Mouse (Mus musculus): Measurements from ENCODE around the gene Arntl.

Gene Arntl

DNA sequence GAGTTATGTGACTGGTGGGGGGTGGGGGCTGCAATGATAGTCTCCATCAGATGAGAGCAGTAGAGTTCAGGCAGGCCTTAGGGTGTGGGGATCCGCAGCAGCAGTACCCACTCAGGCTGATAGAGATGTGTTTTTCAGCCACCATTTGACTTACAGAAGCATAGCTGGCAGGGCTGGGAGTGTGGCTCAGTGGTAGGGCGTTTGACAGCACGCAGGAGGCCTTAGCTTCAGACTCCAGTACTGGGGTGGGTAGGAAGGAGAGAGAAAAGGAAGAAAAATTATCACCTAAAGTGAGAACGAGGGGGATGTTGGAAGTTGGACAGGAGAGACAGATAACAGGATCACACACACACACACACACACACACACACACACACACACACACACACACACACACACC, 71.2 kb downstream of the Arntl start:
- in situ Hi-C loops (cut with MboI; ENCODE audit: unreplicated experiment in 2 of 2): loop anchor here in 1 of 2 experiments (25.0 kb wide), 1 partner anchor 1241 kb away; no protein-coding TSS in a partner anchor

DNA sequence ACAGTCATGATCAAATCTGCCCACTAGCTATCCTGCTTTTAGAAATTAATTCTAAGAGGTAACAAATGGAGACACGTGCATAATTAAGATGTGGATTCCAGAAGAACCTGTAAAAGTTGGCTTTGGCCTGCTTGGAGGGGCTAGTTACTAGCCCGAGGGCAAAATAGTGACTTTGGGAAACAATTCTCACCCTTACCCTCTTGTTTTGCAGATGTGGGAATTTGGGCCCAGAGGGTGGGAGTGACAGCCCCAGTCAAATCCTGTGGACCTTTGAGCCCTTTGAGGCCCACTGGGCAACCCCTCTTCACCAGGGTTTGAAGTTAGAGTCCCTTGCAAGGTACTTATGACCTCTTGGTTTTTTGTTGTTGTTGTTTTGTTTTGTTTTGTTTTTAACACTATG, 72.0 kb downstream of the Arntl start:
- in situ Hi-C loops (cut with MboI; ENCODE audit: unreplicated experiment in 2 of 2): loop anchor here in 1 of 2 experiments (25.0 kb wide), 1 partner anchor 1242 kb away; no protein-coding TSS in a partner anchor

DNA sequence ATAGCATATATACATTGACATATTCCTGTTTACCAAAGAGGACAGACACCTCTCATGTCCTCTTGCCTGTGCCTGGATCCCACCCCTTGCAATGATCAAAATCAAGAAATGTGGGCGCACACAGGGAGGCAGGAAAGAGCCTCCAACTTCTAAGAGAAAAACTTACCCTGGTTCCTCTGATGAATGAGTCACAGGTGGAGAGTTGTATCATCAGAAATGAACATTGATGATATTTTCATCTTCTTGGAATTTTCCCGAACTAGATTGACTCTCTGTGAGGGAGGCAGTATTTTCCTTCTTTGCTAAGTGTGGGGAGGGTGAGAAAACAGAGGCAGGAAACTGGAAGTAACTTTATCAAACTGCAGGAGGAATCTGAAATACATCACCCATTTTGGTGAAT, 78.1 kb downstream of the Arntl start:
- in situ Hi-C loops (cut with MboI; ENCODE audit: unreplicated experiment in 2 of 2): loop anchor here in 1 of 2 experiments (25.0 kb wide), 1 partner anchor 1248 kb away; no protein-coding TSS in a partner anchor

DNA sequence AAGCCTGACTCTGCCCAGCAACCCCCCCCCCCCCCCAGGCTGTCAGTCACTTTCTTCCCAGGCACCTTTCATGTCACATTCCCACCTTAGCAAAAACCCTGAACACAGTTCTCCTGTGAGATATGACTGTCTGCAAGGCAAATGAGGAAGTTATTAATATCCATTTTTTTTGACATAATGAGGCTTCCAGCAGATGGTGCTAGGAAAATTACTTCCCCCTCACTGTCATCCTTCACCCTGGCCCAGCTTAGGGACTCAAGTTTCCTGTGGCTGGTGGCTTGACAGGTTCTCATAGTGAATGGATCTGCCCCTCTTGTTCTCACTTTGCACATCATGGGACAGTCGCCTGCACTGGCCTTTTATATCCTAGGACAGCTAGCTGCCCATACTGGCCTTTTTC, 81.9 kb downstream of the Arntl start:
- in situ Hi-C loops (cut with MboI; ENCODE audit: unreplicated experiment in 2 of 2): loop anchor here in 1 of 2 experiments (25.0 kb wide), 1 partner anchor 1252 kb away; no protein-coding TSS in a partner anchor

DNA sequence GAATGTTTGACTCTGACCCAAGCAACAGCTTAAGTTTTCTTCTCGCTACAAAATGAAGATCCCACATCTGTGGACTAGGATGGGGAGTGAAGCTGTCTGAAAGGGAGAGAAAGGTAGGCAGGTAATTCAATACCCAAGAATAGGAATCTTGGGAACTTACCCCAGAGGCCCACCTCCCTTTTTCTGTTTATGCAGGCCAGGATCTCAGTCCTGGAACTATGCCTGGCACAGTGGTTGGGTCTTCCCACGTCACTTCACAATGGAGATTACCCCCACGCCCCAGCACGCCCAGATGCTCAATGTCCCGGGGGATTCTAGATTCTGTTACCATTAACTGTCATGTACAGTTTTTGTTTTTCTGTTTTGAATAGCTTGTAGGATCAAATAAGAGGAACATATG, 84.5 kb downstream of the Arntl start:
- in situ Hi-C loops (cut with MboI; ENCODE audit: unreplicated experiment in 2 of 2): loop anchor here (10.0 to 25.0 kb wide), 2 partner anchors 223 to 1254 kb away; partner anchors contain the start of gene Far1 (in 2 of the 2)

DNA sequence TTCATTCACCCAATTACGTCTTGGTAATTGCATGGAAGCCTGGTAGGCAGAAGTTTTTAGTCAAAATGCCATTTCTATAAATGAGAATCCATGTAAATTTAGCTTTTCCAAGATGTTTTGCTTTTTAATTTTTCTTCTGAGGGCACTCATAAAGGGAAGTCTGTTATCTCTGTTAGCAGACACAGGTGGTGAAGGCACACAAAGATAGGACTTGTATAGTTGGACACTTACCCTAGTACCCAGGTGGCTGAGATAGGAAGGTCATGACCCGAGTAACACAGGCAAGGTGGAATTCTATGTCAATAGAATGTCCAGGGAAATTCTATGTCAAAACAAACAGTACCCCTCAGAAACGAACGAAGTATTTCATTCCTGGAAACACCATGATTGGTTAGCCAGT, 84.9 kb downstream of the Arntl start:
- in situ Hi-C loops (cut with MboI; ENCODE audit: unreplicated experiment in 2 of 2): loop anchor here (10.0 to 25.0 kb wide), 2 partner anchors 223 to 1255 kb away; partner anchors contain the start of gene Far1 (in 2 of the 2)

DNA sequence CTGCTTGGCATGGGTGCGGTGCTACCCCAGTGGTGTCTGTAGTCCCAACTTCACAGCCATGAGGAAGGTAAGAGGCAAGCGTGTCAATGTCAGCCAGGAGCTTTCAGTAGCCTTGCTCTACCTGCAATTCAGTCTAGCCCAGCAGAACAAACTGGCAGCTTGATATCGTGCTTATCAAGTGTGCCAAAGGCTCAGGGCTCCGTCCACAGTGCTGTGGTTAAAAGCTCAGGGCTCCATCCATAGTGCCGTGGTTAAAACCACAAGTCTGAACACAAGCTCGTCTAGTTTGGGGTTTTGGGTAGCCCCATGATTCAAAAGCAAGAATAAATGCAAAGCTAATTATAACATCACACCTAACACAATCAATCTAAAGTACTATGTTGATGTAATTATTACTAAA, 87.3 kb downstream of the Arntl start:
- in situ Hi-C loops (cut with MboI; ENCODE audit: unreplicated experiment in 2 of 2): loop anchor here (10.0 to 25.0 kb wide), 2 partner anchors 220 to 1257 kb away; partner anchors contain the start of gene Far1 (in 2 of the 2)

DNA sequence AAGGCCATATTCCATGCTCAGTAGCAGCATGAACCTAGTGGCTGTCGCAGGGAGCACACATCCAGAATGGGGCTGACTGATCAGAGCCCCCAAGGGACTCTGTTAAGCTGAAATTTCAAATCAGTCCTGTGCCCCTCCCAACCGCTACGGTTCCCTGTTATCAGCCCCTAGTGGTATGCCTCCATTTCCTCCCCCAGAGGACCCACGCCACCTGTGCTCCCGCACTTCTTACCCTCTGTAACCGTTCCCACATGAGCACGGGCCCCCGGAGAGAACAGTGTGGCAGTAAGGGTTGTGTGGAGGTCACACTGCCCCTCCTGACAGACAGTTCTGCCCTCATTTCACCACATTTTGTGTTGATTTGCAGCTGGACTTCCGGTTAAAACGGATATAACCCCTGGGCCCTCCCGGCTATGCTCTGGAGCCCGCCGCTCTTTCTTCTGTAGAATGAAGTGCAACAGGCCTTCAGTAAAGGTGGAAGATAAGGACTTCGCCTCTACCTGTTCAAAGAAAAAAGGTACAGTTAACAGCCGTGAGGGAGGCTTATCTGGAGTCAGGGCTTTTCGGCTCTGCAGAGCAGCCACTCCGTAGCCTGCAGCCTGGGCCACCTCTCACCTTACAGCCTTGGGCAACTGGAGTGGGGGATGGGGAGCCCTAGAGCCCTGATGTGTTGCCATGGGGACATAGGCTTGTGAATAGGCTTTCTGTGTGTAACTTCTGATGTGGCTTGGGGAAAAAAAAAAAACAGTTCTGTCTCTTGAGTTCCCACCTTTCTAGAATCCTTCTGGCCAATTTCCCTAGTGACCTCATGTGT, 88.0 kb downstream of the Arntl start:
- in situ Hi-C loops (cut with MboI; ENCODE audit: unreplicated experiment in 2 of 2): loop anchor here (10.0 to 25.0 kb wide), 2 partner anchors 220 to 1258 kb away; partner anchors contain the start of gene Far1 (in 2 of the 2)

DNA sequence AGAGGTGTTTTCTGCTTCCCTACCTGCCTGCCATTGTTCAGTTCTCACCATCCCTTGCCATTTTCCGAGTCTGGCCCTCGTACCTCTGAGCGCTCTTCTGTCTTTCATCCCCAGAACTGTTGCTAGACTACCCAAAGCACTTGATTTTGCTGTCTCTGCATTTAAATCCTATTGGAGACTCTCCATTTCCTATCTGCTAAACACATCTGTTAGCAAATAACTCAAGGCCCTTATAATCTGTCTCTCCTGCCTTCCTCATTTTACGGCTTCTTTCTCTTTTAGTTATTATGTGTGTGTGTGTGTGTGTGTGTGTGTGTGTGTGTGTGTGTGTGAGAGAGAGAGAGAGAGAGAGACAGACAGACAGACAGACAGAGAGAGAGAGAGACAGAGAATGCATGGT, 90.5 kb downstream of the Arntl start:
- in situ Hi-C loops (cut with MboI; ENCODE audit: unreplicated experiment in 2 of 2): loop anchor here (10.0 to 25.0 kb wide), 2 partner anchors 217 to 1261 kb away; partner anchors contain the start of gene Far1 (in 2 of the 2)

DNA sequence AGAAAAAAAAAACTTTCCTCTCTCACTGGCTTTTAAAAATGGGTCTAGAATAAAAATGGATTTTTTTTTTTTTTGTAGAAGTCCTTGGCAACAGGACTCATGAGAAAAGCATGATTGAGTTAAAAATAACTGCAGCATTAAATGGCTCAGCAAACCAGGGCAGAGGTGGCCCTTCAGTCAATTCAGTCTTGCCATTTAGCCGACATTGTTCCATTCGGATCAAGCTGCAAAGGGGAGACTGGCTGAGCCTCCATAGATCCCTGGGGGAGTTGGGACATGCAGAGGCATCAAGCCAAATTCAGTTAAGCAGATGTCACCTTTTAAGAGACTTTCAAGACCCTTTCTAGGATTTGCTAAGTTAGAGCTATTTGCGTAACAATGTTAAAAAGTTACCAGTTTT, 102.9 kb downstream of the Arntl start:
- in situ Hi-C loops (cut with MboI; ENCODE audit: unreplicated experiment in 2 of 2): loop anchor here (5.0 to 10.0 kb wide), 3 partner anchors 53 to 168 kb away; no protein-coding TSS in a partner anchor

DNA sequence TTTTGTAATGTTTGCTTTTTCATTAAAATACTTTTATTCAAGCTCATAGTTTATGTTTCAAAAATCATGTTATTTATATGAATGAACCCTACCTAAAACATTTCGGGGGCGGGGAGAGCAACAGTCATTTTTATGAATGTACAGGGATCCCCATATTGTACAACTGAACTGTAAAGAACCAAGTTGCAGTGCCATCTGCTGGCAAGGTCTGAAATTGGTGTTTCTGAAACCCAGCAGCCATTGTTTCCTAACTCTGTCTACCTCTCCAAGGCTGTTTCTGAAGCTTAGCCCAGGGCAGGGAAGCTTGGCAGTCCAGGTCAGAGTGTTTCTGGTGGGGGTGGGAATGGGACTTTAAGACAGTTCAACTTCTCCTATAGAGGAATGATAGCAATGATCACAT, 104.5 kb downstream of the Arntl start:
- in situ Hi-C loops (cut with MboI; ENCODE audit: unreplicated experiment in 2 of 2): loop anchor here (5.0 to 10.0 kb wide), 3 partner anchors 54 to 169 kb away; no protein-coding TSS in a partner anchor

DNA sequence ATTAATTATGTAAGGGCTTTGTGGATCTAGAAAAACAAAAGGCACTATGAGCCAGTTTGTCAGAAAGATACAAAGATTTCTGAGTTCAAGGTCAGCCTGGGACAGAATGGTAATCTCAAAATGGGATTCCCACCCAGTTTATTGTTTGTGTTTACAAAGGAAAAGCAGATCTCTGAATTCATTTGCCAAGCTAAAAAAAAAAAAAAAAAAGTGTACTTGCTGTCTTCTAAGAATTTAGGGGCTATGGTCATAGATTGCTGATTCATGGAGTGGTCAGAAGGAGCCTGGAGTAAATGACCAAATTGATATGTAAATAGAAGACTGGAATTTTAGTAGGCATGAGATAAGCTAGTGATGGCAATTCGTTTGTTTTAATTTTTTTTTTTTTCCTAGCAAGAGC, 112.9 kb downstream of the Arntl start:
- in situ Hi-C loops (cut with MboI; ENCODE audit: unreplicated experiment in 2 of 2): no loop called here

DNA sequence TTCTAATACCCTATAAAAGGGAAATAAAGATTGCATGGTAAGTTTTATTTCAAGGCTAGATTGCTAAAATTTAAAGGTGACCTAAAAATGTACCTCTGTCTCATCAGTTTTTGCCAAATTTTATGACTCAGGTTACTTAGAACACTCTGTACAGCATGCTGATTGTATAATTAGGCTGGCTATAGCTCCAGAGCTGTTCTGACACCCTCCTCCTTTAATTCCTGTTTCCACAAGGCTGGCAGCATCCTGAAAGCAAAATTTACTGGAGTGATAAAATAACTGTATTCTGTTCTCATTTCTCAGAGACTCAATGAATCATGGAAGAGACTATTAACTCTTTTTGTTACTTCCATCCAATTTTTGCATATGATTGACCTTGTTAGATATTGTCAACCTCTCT, 126.8 kb downstream of the Arntl start:
- in situ Hi-C loops (cut with MboI; ENCODE audit: unreplicated experiment in 2 of 2): loop anchor here in 1 of 2 experiments (25.0 kb wide), 1 partner anchor 903 kb away; no protein-coding TSS in a partner anchor

DNA sequence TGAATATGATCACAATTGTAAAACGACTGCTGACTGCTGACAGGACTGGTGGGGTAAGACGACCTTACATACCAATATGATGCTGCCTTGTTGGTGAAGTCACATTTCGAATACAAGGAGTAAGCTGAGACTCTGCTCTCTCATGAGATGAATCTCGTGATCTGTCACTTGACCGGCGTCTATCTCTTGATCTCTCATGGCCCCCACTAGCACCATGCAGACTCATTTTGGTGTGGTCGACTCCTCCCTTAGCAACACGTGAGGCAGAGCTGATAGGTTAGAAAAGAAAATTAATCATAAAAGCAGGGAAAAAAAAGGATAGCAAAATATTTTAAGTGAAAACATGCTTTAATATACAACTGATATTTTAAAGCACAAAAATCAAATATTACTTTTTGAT, 128.0 kb downstream of the Arntl start:
- in situ Hi-C loops (cut with MboI; ENCODE audit: unreplicated experiment in 2 of 2): loop anchor here in 1 of 2 experiments (25.0 kb wide), 1 partner anchor 902 kb away; no protein-coding TSS in a partner anchor

DNA sequence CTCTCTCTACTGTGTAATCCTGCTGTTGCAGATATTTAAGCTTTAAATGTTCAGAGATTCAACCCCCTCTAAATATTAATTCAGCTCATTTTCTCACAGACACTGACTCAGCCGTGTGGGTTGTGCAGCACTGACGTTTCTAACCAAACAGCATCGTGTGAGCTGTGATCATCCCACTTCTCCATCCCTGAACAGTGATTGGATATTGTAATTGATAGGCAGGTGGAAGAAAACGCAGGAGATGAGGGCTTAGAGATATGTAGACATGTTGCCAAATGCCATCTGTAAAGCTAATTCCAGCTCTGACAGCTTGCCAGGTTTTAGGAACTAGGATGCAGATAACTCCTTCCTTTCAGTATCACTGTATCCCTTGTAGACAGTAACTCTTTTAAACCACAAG, 140.0 kb downstream of the Arntl start:
- in situ Hi-C loops (cut with MboI; ENCODE audit: unreplicated experiment in 2 of 2): loop anchor here in 1 of 2 experiments (25.0 kb wide), 1 partner anchor 890 kb away; no protein-coding TSS in a partner anchor

DNA sequence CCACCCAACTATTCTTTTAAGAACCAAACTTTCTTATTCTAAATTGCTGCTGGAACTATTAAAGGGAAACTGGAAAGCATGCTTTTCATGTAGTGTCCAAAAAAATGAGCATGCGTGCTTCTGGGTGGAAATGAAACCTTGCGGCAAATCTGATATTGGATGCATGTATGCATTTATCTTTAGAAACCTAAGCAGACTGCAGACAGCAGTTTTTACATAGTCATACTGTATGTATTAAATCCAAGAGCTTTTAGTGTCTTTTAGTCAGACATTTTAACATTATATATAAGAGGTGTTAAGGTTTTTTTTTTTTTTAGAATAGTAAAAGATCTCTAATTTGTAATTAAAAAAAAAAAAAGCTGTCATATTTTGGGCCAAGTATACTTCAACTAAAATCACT, 140.4 kb downstream of the Arntl start:
- in situ Hi-C loops (cut with MboI; ENCODE audit: unreplicated experiment in 2 of 2): loop anchor here in 1 of 2 experiments (25.0 kb wide), 1 partner anchor 890 kb away; no protein-coding TSS in a partner anchor

DNA sequence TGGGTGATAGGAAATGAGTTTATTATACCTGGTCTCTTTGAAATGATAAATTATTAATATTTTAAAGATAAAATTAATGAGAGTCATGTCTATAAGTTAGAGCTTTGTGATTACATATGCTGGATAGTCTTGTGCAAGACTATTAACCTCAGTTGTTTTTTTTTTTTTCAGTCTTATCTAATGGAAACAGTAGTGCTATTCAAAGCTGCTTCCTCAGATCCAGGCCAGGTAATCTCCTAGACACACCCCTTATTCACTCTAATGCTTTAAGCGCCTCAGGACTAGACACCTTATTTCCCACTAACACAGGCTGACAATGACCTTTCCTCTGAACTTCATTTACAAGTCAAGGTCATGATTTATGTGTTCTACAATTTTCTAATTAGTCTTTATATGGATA, 141.8 kb downstream of the Arntl start:
- in situ Hi-C loops (cut with MboI; ENCODE audit: unreplicated experiment in 2 of 2): loop anchor here in 1 of 2 experiments (25.0 kb wide), 1 partner anchor 888 kb away; no protein-coding TSS in a partner anchor
